Mouse (Mus musculus) left cerebral cortex, postnatal 14 days (tissue): ENCODE results near the gene Gnat1. TPM values are rescaled to one million over a fixed set of nuclear protein-coding genes. Genes with fewer than 3 reads are reported as not detected.
A peak's percentile ranks its signal among the peaks of the same experiment; 100 is the strongest.

ENCODE experiments used
- DNase-seq, 2 experiments: peaks; one replicate each; pipeline ENCODE4 v3.0.0; 2021 to 2022; ENCODE audit warnings: low spot score in 2 of 2, mixed read lengths in 1 of 2
- intact Hi-C: fragments of 180-260 bp; cut with DNase I; formaldehyde crosslinking; loops from one replicate; pipeline ENCODE4 v1.15.1; 2025
- total RNA-seq, 2 experiments: library from RNA; stranded (reverse); gene quantifications; 2 replicates each; pipeline ENCODE4 v1.2.3; 2021

Gnat1 gene
- total RNA-seq, 2 experiments from 2014 or later, result 0.42 to 0.66 TPM

GRCm38 (mm10) chr9:107677819-107678526, 1.5 kb downstream of the Gnat1 start:
- intact Hi-C loops, result loop anchor here (2.0 kb wide), 1 partner anchor 75 kb away; no protein-coding TSS in a partner anchor
- DNase-seq, result peak; percentile 89 to 94

- intact Hi-C loops, result loop anchor here (2.0 kb wide), 1 partner anchor 74 kb away; no protein-coding TSS in a partner anchor
- no peak for DNase-seq
Observed at GRCm38 (mm10) chr9:107677091-107677784, 2.3 kb downstream of the Gnat1 start.

GRCm38 (mm10) chr9:107676302-107676701, 3.2 kb downstream of the Gnat1 start:
- DNase-seq, result peak; percentile 34 to 68
- intact Hi-C loops, result loop anchor here (1.0 to 2.0 kb wide), 2 partner anchors 31 to 74 kb away; no protein-coding TSS in a partner anchor

- DNase-seq, result peak; percentile 71 to 77
- intact Hi-C loops, result loop anchor here (1.0 to 2.0 kb wide), 2 partner anchors 30 to 73 kb away; no protein-coding TSS in a partner anchor
Observed at GRCm38 (mm10) chr9:107675671-107676301, 3.7 kb downstream of the Gnat1 start.

GRCm38 (mm10) chr9:107674609-107675429, 4.7 kb downstream of the Gnat1 start:
- no peak for DNase-seq
- intact Hi-C loops, result no loop called here

GRCm38 (mm10) chr9:107670259-107670658, 9.3 kb downstream of the Gnat1 start:
- intact Hi-C loops, result no loop called here
- DNase-seq, result no peak

GRCm38 (mm10) chr9:107669480-107669945, 10.0 kb downstream of the Gnat1 start, which contains the start of gene Slc38a3:
Gene Slc38a3, minus strand, starts transcription at chr9:107669530.
- DNase-seq, result no peak
- intact Hi-C loops, result no loop called here

GRCm38 (mm10) chr9:107668916-107669315, 10.6 kb downstream of the Gnat1 start:
- DNase-seq, result no peak
- intact Hi-C loops, result no loop called here

- intact Hi-C loops, result no loop called here
- DNase-seq, result no peak
Observed at GRCm38 (mm10) chr9:107668011-107668410, 11.5 kb downstream of the Gnat1 start.

- DNase-seq, result peak in 1 of 2 experiments; percentile 52
- intact Hi-C loops, result no loop called here
Observed at GRCm38 (mm10) chr9:107667219-107667618, 12.3 kb downstream of the Gnat1 start.

GRCm38 (mm10) chr9:107666751-107667205, 12.7 kb downstream of the Gnat1 start:
- intact Hi-C loops, result no loop called here
- DNase-seq, result no peak

- intact Hi-C loops, result no loop called here
- no peak for DNase-seq
Observed at GRCm38 (mm10) chr9:107665308-107665707, 14.2 kb downstream of the Gnat1 start.

- intact Hi-C loops, result no loop called here
- DNase-seq, result no peak
Observed at GRCm38 (mm10) chr9:107663525-107663924, 16.0 kb downstream of the Gnat1 start.

- intact Hi-C loops, result no loop called here
Observed at GRCm38 (mm10) chr9:107662342-107662741, 17.2 kb downstream of the Gnat1 start.

GRCm38 (mm10) chr9:107660777-107661176, 18.7 kb downstream of the Gnat1 start:
- no peak for DNase-seq
- intact Hi-C loops, result no loop called here

More at GRCm38 (mm10) chr9:107662342-107662741, 17.2 kb downstream of the Gnat1 start:
- DNase-seq, result no peak

- DNase-seq, result no peak
- intact Hi-C loops, result no loop called here
Observed at GRCm38 (mm10) chr9:107659961-107660360, 19.6 kb downstream of the Gnat1 start.

GRCm38 (mm10) chr9:107659551-107659950, 20.0 kb downstream of the Gnat1 start:
- DNase-seq, result peak; percentile 63 to 73
- intact Hi-C loops, result no loop called here

- no peak for DNase-seq
- intact Hi-C loops, result no loop called here
Observed at GRCm38 (mm10) chr9:107658096-107658495, 21.4 kb downstream of the Gnat1 start.

- intact Hi-C loops, result no loop called here
- no peak for DNase-seq
Observed at GRCm38 (mm10) chr9:107657144-107657543, 22.4 kb downstream of the Gnat1 start.
